Mouse (Mus musculus): ENCODE results near the gene Olfr372. TPM values are rescaled to one million over a fixed set of nuclear protein-coding genes. Genes with fewer than 3 reads are reported as not detected.
"Not testable (repeated sequence)": the region's sequence is repeated elsewhere in the genome, so short reads cannot be mapped to it uniquely, and the experiment has no call there.

Gene Olfr372
- not detected in 2 replicates for polyA plus RNA-seq (2015; fragmentation: Nextera tagmentation; extraction: Ambion mirVana)

DNA sequence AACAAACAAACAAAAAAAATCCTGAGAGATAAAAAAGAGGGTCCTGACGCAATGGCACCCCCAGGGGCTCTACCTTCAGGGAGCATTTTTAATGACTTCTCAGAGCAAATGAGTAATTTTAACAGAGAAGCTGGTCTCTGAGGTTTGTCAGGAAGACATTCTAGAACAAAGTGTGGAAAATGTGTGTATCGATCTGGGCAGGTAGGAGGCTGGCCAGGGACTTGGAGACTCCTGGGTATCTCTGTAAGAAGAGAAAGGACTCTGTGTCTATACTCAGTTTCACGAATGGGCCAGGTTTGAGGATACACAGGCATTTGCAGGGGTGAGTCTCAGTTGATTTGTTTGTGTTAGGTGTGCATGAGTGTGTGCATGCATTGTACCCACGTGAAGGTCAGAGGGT is at the start of gene Olfr372:
Gene Olfr372, plus strand, starts transcription at position 301 of the 400 bp plus-strand sequence.
- H3K9me3 ChIP-seq; H3K27ac ChIP-seq; H3K4me3 ChIP-seq; ATAC-seq (ENCODE audit: insufficient number of reproducible peaks, low FRiP score, low TSS enrichment, low read depth); H3K27me3 ChIP-seq; H3K4me2 ChIP-seq; H3K36me3 ChIP-seq; H3K9ac ChIP-seq; H3K4me1 ChIP-seq: not testable (repeated sequence)
- 78% methylated on average over 4 of the region's 4 CpGs for WGBS

- H3K4me2 ChIP-seq, result no peak overlapping the region
- H3K27me3 ChIP-seq, result no peaks in the 10 kb centered on the region
- no peak overlapping the region for H3K4me3 ChIP-seq
- H3K9ac ChIP-seq, result no peak overlapping the region
- no peaks in the 10 kb centered on the region for H3K9me3 ChIP-seq
- ATAC-seq (ENCODE audit: insufficient number of reproducible peaks, low FRiP score, low TSS enrichment, low read depth), result no peak
- H3K4me1 ChIP-seq, result no peaks in the 10 kb centered on the region
- WGBS, result 86% methylated on average over 1 of the region's 1 CpGs
- H3K27ac ChIP-seq, result no peak overlapping the region
- H3K36me3 ChIP-seq, result no peaks in the 10 kb centered on the region
Measured at GRCm38 (mm10) chr8:71999434-71999833, 41.6 kb upstream of the Olfr372 start.

DNA sequence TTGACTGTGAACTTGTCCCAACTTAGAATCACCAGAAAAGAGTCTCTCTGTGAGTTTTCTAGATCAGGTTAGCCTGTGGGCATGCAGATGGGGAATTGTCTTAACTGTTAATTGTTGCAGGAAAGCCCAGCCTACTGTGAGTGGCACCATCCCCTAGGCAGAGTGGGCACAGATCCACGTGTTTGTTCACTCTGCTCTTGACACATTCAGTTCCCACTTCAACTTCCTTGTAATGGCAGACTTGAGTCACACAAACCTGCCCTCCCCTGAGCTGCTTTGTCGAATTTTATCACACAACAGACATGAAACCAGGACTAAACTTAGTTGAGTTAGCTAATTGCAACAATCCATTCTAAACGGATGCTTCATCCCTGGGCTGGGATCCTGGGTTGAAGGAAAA is 40.8 kb upstream of the Olfr372 start:
- Histone ChIP-seq H3K9ac (no peak overlapping the region), H3K9me3 (no peaks in the 10 kb centered on the region), H3K36me3 (no peaks in the 10 kb centered on the region), H3K4me2 (no peak overlapping the region), H3K4me1 (no peaks in the 10 kb centered on the region), H3K27ac (no peak overlapping the region), H3K27me3 (no peaks in the 10 kb centered on the region), H3K4me3 (no peak overlapping the region)
- no peak for ATAC-seq (ENCODE audit: insufficient number of reproducible peaks, low FRiP score, low TSS enrichment, low read depth)
- 58% methylated on average over 3 of the region's 3 CpGs for WGBS

DNA sequence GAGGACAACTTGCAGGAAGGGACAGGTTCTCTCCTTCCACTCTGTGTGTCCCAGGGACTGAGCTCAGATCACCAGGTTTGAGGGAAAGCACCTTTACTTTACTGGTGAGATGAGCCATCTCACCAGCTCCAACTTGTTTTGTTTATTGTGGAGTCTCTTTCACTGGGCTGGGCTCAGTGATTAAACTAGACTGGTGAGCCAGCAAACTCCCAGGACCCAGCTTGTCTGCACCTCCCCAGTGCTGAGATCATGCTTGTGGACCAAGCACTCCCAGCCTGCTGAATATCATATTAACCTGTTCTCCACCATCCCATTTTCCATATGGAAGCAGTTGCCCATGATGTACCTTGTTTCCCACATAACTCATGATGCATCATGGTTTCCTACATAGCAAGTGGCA is 38.1 kb upstream of the Olfr372 start:
- no peak overlapping the region for H3K27ac ChIP-seq
- no peak overlapping the region for H3K9ac ChIP-seq
- H3K27me3 ChIP-seq, result no peaks in the 10 kb centered on the region
- H3K4me3 ChIP-seq, result no peak overlapping the region
- H3K36me3 ChIP-seq, result no peaks in the 10 kb centered on the region
- no peaks in the 10 kb centered on the region for H3K9me3 ChIP-seq
- no peaks in the 10 kb centered on the region for H3K4me1 ChIP-seq
- no peak overlapping the region for H3K4me2 ChIP-seq
- ATAC-seq (ENCODE audit: insufficient number of reproducible peaks, low FRiP score, low TSS enrichment, low read depth), result no peak

GRCm38 (mm10) chr8:72005912-72006311 is 35.1 kb upstream of the Olfr372 start:
- Histone ChIP-seq H3K9ac (no peak overlapping the region), H3K9me3 (no peaks in the 10 kb centered on the region), H3K4me3 (no peak overlapping the region), H3K4me2 (no peak overlapping the region), H3K36me3 (no peaks in the 10 kb centered on the region), H3K27ac (no peak overlapping the region), H3K4me1 (no peaks in the 10 kb centered on the region), H3K27me3 (no peaks in the 10 kb centered on the region)
- WGBS, result 80% methylated on average over 3 of the region's 3 CpGs
- ATAC-seq (ENCODE audit: insufficient number of reproducible peaks, low FRiP score, low TSS enrichment, low read depth), result no peak

DNA sequence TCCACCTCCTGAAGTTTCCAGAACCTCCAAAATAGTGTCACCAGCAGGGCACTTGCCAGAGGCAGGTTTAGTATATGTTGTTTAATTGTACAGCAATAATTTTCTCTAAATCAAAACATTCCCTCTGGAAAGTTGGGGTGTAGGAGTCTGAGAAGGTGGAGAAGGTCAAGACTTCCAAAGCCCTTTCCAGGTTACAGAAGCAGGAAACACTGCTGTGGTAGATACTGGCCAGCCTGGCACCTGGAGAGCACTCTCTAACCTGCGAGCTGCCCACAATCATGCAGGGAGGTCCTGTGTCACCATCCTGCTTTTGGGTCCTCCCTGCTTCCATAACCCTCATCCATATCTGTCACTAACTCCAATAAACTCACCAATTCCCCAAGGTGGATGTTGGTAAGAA is 34.3 kb upstream of the Olfr372 start:
- 81% methylated on average over 1 of the region's 1 CpGs for WGBS
- no peak for ATAC-seq (ENCODE audit: insufficient number of reproducible peaks, low FRiP score, low TSS enrichment, low read depth)
- Histone ChIP-seq H3K4me2 (no peak overlapping the region), H3K27ac (no peak overlapping the region), H3K4me3 (no peak overlapping the region), H3K9ac (no peak overlapping the region), H3K9me3 (no peaks in the 10 kb centered on the region), H3K4me1 (no peaks in the 10 kb centered on the region), H3K36me3 (no peaks in the 10 kb centered on the region), H3K27me3 (no peaks in the 10 kb centered on the region)

- H3K4me3 ChIP-seq, result no peak overlapping the region
- H3K27ac ChIP-seq, result no peak overlapping the region
- 73% methylated on average over 3 of the region's 3 CpGs for WGBS
Measured at GRCm38 (mm10) chr8:72008134-72008641, 32.8 kb upstream of the Olfr372 start.

GRCm38 (mm10) chr8:72009473-72009872 is 31.5 kb upstream of the Olfr372 start, which contains the start of gene Cyp4f18:
Cyp4f18 (minus strand) TSS chr8:72009626.
- Histone ChIP-seq H3K4me3 (no peak within 1 kb of the TSS), H3K36me3 (no peaks in the 10 kb centered on the region), H3K4me2 (no peak within 1 kb of the TSS), H3K9ac (no peak within 1 kb of the TSS), H3K27ac (no peak within 1 kb of the TSS), H3K9me3 (no peaks in the 10 kb centered on the region), H3K4me1 (no peaks in the 10 kb centered on the region), H3K27me3 (no peaks in the 10 kb centered on the region)
- no peak for ATAC-seq (ENCODE audit: insufficient number of reproducible peaks, low FRiP score, low TSS enrichment, low read depth)
- whole genome bisulfite sequencing, result 65% methylated on average over 3 of the region's 3 CpGs

More at GRCm38 (mm10) chr8:72008134-72008641, 32.8 kb upstream of the Olfr372 start:
- no peak overlapping the region for H3K4me2 ChIP-seq
- no peaks in the 10 kb centered on the region for H3K9me3 ChIP-seq
- H3K9ac ChIP-seq, result no peak overlapping the region
- no peak for ATAC-seq (ENCODE audit: insufficient number of reproducible peaks, low FRiP score, low TSS enrichment, low read depth)
- no peaks in the 10 kb centered on the region for H3K4me1 ChIP-seq
- no peaks in the 10 kb centered on the region for H3K27me3 ChIP-seq
- H3K36me3 ChIP-seq, result no peaks in the 10 kb centered on the region

DNA sequence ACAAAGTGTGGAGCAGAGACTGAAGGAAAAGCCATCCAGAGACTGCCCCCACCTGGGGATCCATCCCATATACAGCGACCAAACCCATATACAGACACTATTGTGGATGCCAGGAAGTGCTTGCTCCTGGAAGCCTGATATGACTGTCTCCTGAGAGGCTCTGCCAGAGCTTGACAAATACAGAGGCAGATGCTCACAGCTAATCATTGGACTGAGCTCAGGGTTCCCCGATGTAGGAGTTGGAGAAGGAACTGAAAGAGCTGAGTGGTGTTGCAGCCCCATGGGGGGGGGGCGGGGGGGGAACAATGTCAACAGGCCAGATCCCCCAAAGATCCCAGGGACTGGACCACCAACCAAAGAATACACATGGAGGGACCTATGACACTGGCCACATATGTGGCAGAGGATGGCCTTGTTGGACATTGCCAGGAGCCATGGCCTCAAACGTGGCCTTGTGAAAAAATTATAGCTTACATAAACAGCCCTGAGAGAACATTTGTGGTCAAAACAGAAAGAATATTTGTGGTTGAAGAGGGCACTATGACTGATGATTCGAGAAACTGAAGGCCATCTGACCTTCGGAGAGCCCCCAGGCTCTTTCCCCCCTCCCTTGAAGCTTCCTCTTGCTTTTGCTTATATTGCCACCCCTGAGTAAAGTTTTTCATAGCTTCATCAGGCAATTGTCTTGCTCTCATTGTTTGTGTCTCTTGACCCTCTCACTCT is 27.4 kb upstream of the Olfr372 start:
- not testable (repeated sequence) for H3K27ac ChIP-seq; H3K9ac ChIP-seq; H3K27me3 ChIP-seq; H3K36me3 ChIP-seq; H3K4me1 ChIP-seq; H3K4me2 ChIP-seq; ATAC-seq (ENCODE audit: insufficient number of reproducible peaks, low FRiP score, low TSS enrichment, low read depth); H3K4me3 ChIP-seq; H3K9me3 ChIP-seq
- WGBS, result 69% methylated on average over 6 of the region's 6 CpGs

DNA sequence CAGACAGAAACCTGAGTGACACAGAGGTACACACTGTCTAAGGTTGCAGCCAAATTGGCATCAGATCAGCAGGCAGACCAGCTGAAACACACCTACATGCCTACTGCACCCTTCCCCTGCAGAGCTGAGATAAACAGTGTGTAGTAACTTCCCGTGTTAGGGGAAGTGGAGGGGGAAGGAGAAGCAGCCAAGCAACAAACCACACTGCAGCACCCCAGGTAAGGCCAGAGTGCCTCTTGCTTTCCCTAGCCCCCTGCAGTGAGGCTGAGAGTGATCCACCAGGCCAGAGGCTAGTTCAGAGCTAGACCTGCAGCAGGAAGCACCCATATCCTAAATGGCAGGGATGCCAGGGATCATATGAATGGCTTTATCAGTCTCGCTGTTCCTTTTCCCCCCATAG is 23.7 kb upstream of the Olfr372 start:
- 77% methylated on average over 2 of the region's 2 CpGs for WGBS

GRCm38 (mm10) chr8:72018141-72018540 is 22.9 kb upstream of the Olfr372 start:
- H3K27ac ChIP-seq, result no peak overlapping the region
- no peaks in the 10 kb centered on the region for H3K27me3 ChIP-seq
- H3K36me3 ChIP-seq, result no peaks in the 10 kb centered on the region
- ATAC-seq (ENCODE audit: insufficient number of reproducible peaks, low FRiP score, low TSS enrichment, low read depth), result no peak
- 59% methylated on average over 2 of the region's 2 CpGs for WGBS
- no peaks in the 10 kb centered on the region for H3K4me1 ChIP-seq
- H3K9ac ChIP-seq, result no peak overlapping the region
- H3K4me2 ChIP-seq, result no peak overlapping the region
- no peaks in the 10 kb centered on the region for H3K9me3 ChIP-seq
- H3K4me3 ChIP-seq, result no peak overlapping the region

More for the DNA sequence above, 23.7 kb upstream of the Olfr372 start:
- H3K9ac ChIP-seq; H3K4me1 ChIP-seq; ATAC-seq (ENCODE audit: insufficient number of reproducible peaks, low FRiP score, low TSS enrichment, low read depth); H3K9me3 ChIP-seq; H3K4me3 ChIP-seq; H3K27ac ChIP-seq; H3K27me3 ChIP-seq; H3K4me2 ChIP-seq; H3K36me3 ChIP-seq: not testable (repeated sequence)

DNA sequence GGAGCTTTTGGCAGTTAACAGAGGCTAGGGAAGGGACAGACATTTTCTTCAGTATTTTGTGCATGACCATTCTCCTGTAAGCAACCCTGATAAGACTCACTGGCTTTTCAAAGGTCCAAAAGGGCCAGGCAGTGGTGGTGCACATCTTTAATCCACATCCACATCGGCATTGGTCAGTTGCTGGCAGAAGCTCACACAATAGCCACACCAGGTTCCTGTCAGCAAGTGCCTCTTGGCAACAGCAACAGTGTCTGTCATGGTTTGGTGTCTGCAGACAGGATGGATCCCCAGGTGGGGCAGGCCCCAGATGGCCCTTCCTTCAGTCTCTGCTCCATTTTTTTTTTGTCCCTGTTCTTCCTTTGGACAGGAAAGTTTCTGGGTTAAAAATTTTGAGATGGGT is 22.0 kb upstream of the Olfr372 start:
- not testable (repeated sequence) for H3K9me3 ChIP-seq; ATAC-seq (ENCODE audit: insufficient number of reproducible peaks, low FRiP score, low TSS enrichment, low read depth); H3K4me1 ChIP-seq; H3K4me3 ChIP-seq; H3K9ac ChIP-seq; H3K4me2 ChIP-seq; H3K27me3 ChIP-seq; H3K36me3 ChIP-seq; H3K27ac ChIP-seq
- WGBS, result 89% methylated on average over 1 of the region's 1 CpGs

Measured in limb, embryonic 15.5 days (tissue).